Mouse (Mus musculus) MEL (cell line): ENCODE measurements around the gene Ankrd53. TPM values are rescaled to one million over a fixed set of nuclear protein-coding genes. Genes with fewer than 3 reads are reported as not detected.

Experiments used
- DNase-seq: peaks from one replicate; pipeline ENCODE4 v3.0.0; 2011; ENCODE audit warnings: low read depth, low spot score
- H3K27ac ChIP-seq: 2 replicates; pipeline ENCODE4 v1.5.1; 2012; ENCODE audit warnings: low read depth, mild to moderate bottlenecking, control low read depth, low read length, moderate library complexity; ENCODE audit not compliant: control insufficient read depth
- H3K27me3 ChIP-seq, 2 experiments: fragments of 150-350 bp in 1 of 2; sonication (generic) in 1 of 2; 2 replicates each; pipeline ENCODE4 v1.6.1; 2012; ENCODE audit warnings: low read length in 2 of 2, mild to moderate bottlenecking in 2 of 2, improper control_type of control experiment in 1 of 2, moderate library complexity in 1 of 2; ENCODE audit not compliant: insufficient read depth in 2 of 2, control insufficient read depth in 1 of 2
- H3K36me3 ChIP-seq, 2 experiments: 2 replicates each; pipeline ENCODE4 v1.6.1; 2012 to 2014; ENCODE audit warnings: low read length in 2 of 2, improper control_type of control experiment in 1 of 2, inconsistent platforms in 1 of 2, mild to moderate bottlenecking in 1 of 2; ENCODE audit not compliant: insufficient read depth in 2 of 2, control insufficient read depth in 1 of 2
- H3K4me1 ChIP-seq, 2 experiments: fragments of 150-350 bp in 1 of 2; sonication (generic) in 1 of 2; 2 replicates each; pipeline ENCODE4 v1.6.1; 2012; ENCODE audit warnings: low read length in 2 of 2, improper control_type of control experiment in 1 of 2, mild to moderate bottlenecking in 1 of 2; ENCODE audit not compliant: insufficient read depth in 2 of 2, control insufficient read depth in 1 of 2
- H3K4me3 ChIP-seq, 2 experiments: fragments of 150-350 bp in 1 of 2; sonication (generic) in 1 of 2; 2 replicates each; pipeline ENCODE4 v1.5.1; 2012; ENCODE audit warnings: low read depth in 2 of 2, low read length in 2 of 2, mild to moderate bottlenecking in 2 of 2, moderate library complexity in 2 of 2, control low read depth in 1 of 2, improper control_type of control experiment in 1 of 2; ENCODE audit not compliant: control insufficient read depth in 1 of 2, insufficient read depth in 1 of 2
- H3K79me2 ChIP-seq: 2 replicates; pipeline ENCODE4 v1.6.1; 2012; ENCODE audit warnings: mild to moderate bottlenecking, low read length, moderate library complexity; ENCODE audit not compliant: control insufficient read depth, poor library complexity, insufficient read depth
- H3K9ac ChIP-seq: 2 replicates; pipeline ENCODE4 v1.6.1; 2012; ENCODE audit warnings: low read depth, mild to moderate bottlenecking, control low read depth, low read length, moderate library complexity; ENCODE audit not compliant: control insufficient read depth, poor library complexity, severe bottlenecking
- H3K9me3 ChIP-seq: fragments of 150-350 bp; sonication (generic); replicated peaks from 2 replicates; pipeline ENCODE4 v1.6.1; 2012; ENCODE audit warnings: mild to moderate bottlenecking, low read length, improper control_type of control experiment, moderate library complexity; ENCODE audit not compliant: insufficient read depth
- BHLHE40 ChIP-seq: IDR thresholded peaks from 2 replicates; pipeline ENCODE4 v1.6.1; 2012; ENCODE audit warnings: low read depth, mild to moderate bottlenecking, inconsistent platforms, low read length, improper control_type of control experiment, borderline replicate concordance
- E2F4 ChIP-seq: IDR thresholded peaks from 2 replicates; pipeline ENCODE4 v1.6.1; 2011; ENCODE audit warnings: low read depth, low read length, improper control_type of control experiment, borderline replicate concordance
- ETS1 ChIP-seq: IDR thresholded peaks from 2 replicates; pipeline ENCODE4 v1.6.1; 2012; ENCODE audit warnings: low read depth, mild to moderate bottlenecking, inconsistent platforms, low read length, improper control_type of control experiment, moderate library complexity
- GABPA ChIP-seq: IDR thresholded peaks from 2 replicates; pipeline ENCODE4 v1.6.1; 2012; ENCODE audit warnings: low read depth, mild to moderate bottlenecking, inconsistent platforms, low read length, improper control_type of control experiment, moderate library complexity
- GATA1 ChIP-seq: IDR thresholded peaks from 2 replicates; pipeline ENCODE4 v1.6.1; 2011; ENCODE audit warnings: low read depth, low read length, improper control_type of control experiment
- HCFC1 ChIP-seq: IDR thresholded peaks from 2 replicates; pipeline ENCODE4 v1.6.1; 2012; ENCODE audit warnings: low read depth, mild to moderate bottlenecking, inconsistent platforms, low read length, improper control_type of control experiment, moderate library complexity
- JUND ChIP-seq: IDR thresholded peaks from 2 replicates; pipeline ENCODE4 v1.6.1; 2011; ENCODE audit warnings: low read depth, mild to moderate bottlenecking, improper control_type of control experiment, low read length
- MAZ ChIP-seq: IDR thresholded peaks from 2 replicates; pipeline ENCODE4 v1.6.1; 2012; ENCODE audit warnings: low read depth, mild to moderate bottlenecking, inconsistent platforms, low read length, improper control_type of control experiment
- MEF2A ChIP-seq: IDR thresholded peaks from 2 replicates; pipeline ENCODE4 v1.6.1; 2014; ENCODE audit warnings: low read depth, mild to moderate bottlenecking, inconsistent platforms, low read length, improper control_type of control experiment; ENCODE audit not compliant: poor library complexity, insufficient replicate concordance, severe bottlenecking; ENCODE audit errors: extremely low read depth
- MXI1 ChIP-seq: IDR thresholded peaks from 2 replicates; pipeline ENCODE4 v1.6.1; 2011; ENCODE audit warnings: mild to moderate bottlenecking, low read depth, low read length, improper control_type of control experiment
- MYB ChIP-seq: IDR thresholded peaks from 2 replicates; pipeline ENCODE4 v1.6.1; 2011; ENCODE audit warnings: mild to moderate bottlenecking, low read depth, low read length, improper control_type of control experiment
- NELFE ChIP-seq: IDR thresholded peaks from 2 replicates; pipeline ENCODE4 v1.6.1; 2011; ENCODE audit warnings: low read depth, low read length, improper control_type of control experiment
- NRF1 ChIP-seq: IDR thresholded peaks from 2 replicates; pipeline ENCODE4 v1.6.1; 2014; ENCODE audit warnings: low read depth, mild to moderate bottlenecking, inconsistent platforms, low read length, improper control_type of control experiment, moderate library complexity; ENCODE audit not compliant: poor library complexity, insufficient read depth, severe bottlenecking
- POLR2A ChIP-seq, 2 experiments: IDR thresholded peaks; 2 replicates each; pipeline ENCODE4 v1.6.1; 2011 to 2012; ENCODE audit warnings: low read length in 2 of 2, mild to moderate bottlenecking in 2 of 2, control low read depth in 1 of 2, improper control_type of control experiment in 1 of 2, low read depth in 1 of 2, moderate library complexity in 1 of 2; ENCODE audit not compliant: control insufficient read depth in 1 of 2, insufficient read depth in 1 of 2, poor library complexity in 1 of 2
- SIN3A ChIP-seq: IDR thresholded peaks from 2 replicates; pipeline ENCODE4 v1.6.1; 2012; ENCODE audit warnings: low read length, improper control_type of control experiment, inconsistent platforms
- TAL1 ChIP-seq: IDR thresholded peaks from 2 replicates; pipeline ENCODE4 v1.6.1; 2012; ENCODE audit warnings: mild to moderate bottlenecking, inconsistent platforms, low read length, moderate library complexity, mixed read lengths
- TBP ChIP-seq: IDR thresholded peaks from 2 replicates; pipeline ENCODE4 v1.8.0; 2011; ENCODE audit warnings: low read depth, low read length, improper control_type of control experiment
- TCF12 ChIP-seq: IDR thresholded peaks from 2 replicates; pipeline ENCODE4 v1.6.1; 2014; ENCODE audit warnings: low read depth, mild to moderate bottlenecking, inconsistent platforms, low read length, improper control_type of control experiment, moderate library complexity
- USF1 ChIP-seq: IDR thresholded peaks from 2 replicates; pipeline ENCODE4 v1.6.1; 2014; ENCODE audit warnings: low read depth, mild to moderate bottlenecking, inconsistent platforms, low read length, improper control_type of control experiment, moderate library complexity
- ZC3H11A ChIP-seq: IDR thresholded peaks from 2 replicates; pipeline ENCODE4 v1.6.1; 2012; ENCODE audit warnings: low read depth, mild to moderate bottlenecking, inconsistent platforms, low read length, improper control_type of control experiment
- ZMIZ1 ChIP-seq: IDR thresholded peaks from 2 replicates; pipeline ENCODE4 v1.6.1; 2012; ENCODE audit warnings: low read depth, mild to moderate bottlenecking, inconsistent platforms, low read length, improper control_type of control experiment, moderate library complexity
- ZNF384 ChIP-seq: IDR thresholded peaks from 2 replicates; pipeline ENCODE4 v1.6.1; 2012; ENCODE audit warnings: low read depth, mild to moderate bottlenecking, inconsistent platforms, low read length, improper control_type of control experiment
- polyA plus RNA-seq, 2 experiments: library from polyadenylated mRNA; stranded (reverse) in 1 of 2; unstranded in 1 of 2; fragments of >175 nt in 1 of 2; fragments of >200 nt in 1 of 2; gene quantifications; 2 replicates each; pipeline versions ENCODE4 v1.2.1 to v1.2.4; 2012; ENCODE audit warnings: low replicate concordance in 2 of 2, low read depth in 1 of 2; ENCODE audit not compliant: insufficient read length in 2 of 2, insufficient read depth in 1 of 2, missing spikeins in 1 of 2
- total RNA-seq: library from RNA; depleted of rRNA; stranded (reverse); fragments of 300-350 nt; gene quantifications from 2 replicates; pipeline ENCODE4 v1.2.3, GENCODE M21; 2012

Gene Ankrd53
- total and polyA plus RNA-seq, 3 experiments: 0.67 TPM; not detected in 2

DNA sequence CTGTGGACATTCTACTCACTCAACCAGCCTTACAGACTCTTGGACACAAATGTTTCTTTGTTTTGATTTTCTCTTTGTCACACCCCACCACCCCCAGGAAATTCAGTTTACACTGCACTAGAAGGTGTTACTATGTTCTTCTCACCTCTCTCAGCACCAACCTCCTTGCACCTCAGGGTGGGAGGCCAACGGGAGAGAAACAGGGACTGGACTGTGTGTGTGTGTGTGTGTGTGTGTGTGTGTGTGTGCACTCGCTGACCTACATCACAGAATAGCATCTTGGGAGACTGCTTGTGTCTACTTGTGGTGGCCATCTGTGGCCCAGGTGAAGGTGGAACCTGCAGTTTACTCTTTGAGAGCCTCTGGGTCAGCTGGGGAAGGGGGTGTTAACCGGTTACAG lies 24.0 kb downstream of the Ankrd53 start:
- Histone ChIP-seq H3K4me3 (no peak overlapping the region), H3K9ac (no peak overlapping the region), H3K9me3 (no peaks in the 10 kb centered on the region), H3K27me3 (peaks cover 0 to 5% of the 10 kb centered on the region in 2 experiments; a peak in 2 of 4 replicates), H3K27ac (no peak overlapping the region), H3K79me2 (no peaks in the 10 kb centered on the region), H3K36me3 (peaks cover 0 to 12% of the 10 kb centered on the region in 2 experiments; a peak in 2 of 4 replicates), H3K4me1 (peaks cover 1 to 12% of the 10 kb centered on the region in 2 experiments; a peak in 3 of 4 replicates)
- DNase-seq: no peak
- no peak for TF ChIP-seq MXI1
- TF ChIP-seq SIN3A: no peak
- no peak for TF ChIP-seq ZMIZ1
- no peak for TF ChIP-seq E2F4
- no peak for TF ChIP-seq ETS1
- TF ChIP-seq ZNF384: no peak
- no peak for TF ChIP-seq BHLHE40
- no peak for TF ChIP-seq ZC3H11A
- no peak for TF ChIP-seq TBP
- no peak for TF ChIP-seq NRF1
- TF ChIP-seq USF1: no peak
- no peak for TF ChIP-seq HCFC1
- TF ChIP-seq TCF12: no peak
- no peak for TF ChIP-seq POLR2A (IDR thresholded peaks at IDR 0.05; ENCODE audit: control insufficient read depth in 1 of 2, insufficient read depth in 1 of 2, low read depth in 1 of 2, low read length in 2 of 2, poor library complexity in 1 of 2)
- no peak for TF ChIP-seq GABPA
- no peak for TF ChIP-seq TAL1
- TF ChIP-seq MAZ: no peak
- no peak for TF ChIP-seq JUND
- no peak for TF ChIP-seq NELFE

DNA sequence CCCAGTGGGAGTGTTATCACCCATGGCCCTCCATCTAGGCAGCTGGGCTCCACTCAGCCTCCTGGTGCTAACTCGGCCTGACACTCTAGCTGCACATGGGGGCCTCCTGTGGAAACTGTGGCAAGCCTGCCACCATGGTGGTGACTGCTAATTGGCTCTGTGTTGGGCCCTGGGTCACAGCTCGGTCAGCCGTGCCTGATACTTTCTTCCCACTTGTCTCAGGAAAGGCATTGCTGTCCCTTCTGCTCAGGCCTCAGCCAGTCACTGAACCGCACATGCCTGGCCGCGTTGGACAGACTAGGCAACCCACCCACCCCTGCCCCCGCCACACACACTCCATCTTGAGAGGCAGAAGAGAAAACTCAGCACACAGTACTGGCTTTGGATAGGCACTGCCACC lies 26.1 kb downstream of the Ankrd53 start:
- TF ChIP-seq HCFC1: no peak
- TF ChIP-seq GATA1: no peak
- no peak for TF ChIP-seq MEF2A
- TF ChIP-seq MYB: no peak
- no peak for TF ChIP-seq TCF12
- TF ChIP-seq USF1: no peak
- H3K9me3 ChIP-seq: no peaks in the 10 kb centered on the region
- H3K9ac ChIP-seq: no peak overlapping the region
- no peaks in the 10 kb centered on the region for H3K79me2 ChIP-seq
- H3K27me3 ChIP-seq: peaks cover 0 to 5% of the 10 kb centered on the region in 2 experiments; a peak in 2 of 4 replicates
- H3K36me3 ChIP-seq: peaks cover 0 to 20% of the 10 kb centered on the region in 2 experiments; a peak in 2 of 4 replicates
- no peak overlapping the region for H3K27ac ChIP-seq
- no peak overlapping the region for H3K4me3 ChIP-seq
- peaks cover 6 to 18% of the 10 kb centered on the region in 2 experiments for H3K4me1 ChIP-seq
- no peak for DNase-seq
